Mouse (Mus musculus) liver, postnatal 0 days (tissue): ENCODE data around the gene Gpc6.

Source experiments
- CTCF ChIP-seq: sonication (generic); IDR thresholded peaks from 2 replicates; pipeline ENCODE4 v1.5.1; 2016; ENCODE audit warnings: antibody characterized with exemption, low read depth
- EP300 ChIP-seq: IDR thresholded peaks from 2 replicates; pipeline ENCODE4 v1.6.1; 2016; ENCODE audit warnings: antibody characterized with exemption, low read depth, mild to moderate bottlenecking

DNA sequence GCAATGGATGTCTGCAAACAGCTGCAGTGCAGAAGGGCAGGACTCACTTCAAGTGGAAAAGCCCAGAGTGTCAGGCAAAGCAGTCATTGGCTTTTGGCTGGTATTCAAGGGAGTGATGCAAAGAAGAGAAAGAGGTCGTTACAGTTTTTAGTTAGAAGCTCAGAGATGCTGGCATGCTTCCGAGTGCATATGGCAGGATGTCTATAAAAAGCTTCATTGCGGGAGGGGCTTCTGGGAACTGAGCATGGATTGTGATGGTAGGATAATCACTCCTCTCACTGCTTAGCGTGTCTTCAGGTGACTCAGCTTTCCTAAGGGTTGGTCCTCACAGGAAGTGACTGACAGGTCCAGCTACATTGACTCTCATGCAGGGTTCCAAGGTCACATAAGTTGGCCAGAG lies 221.0 kb downstream of the Gpc6 start:
- TF ChIP-seq CTCF (no peak), EP300 (no peak)
